Comparison of ENCODE assay signal across 8 mouse cellular contexts in genomic region chr14:45551121-45551768, GRCm38 (mm10). TPM values are rescaled to one million over a fixed set of nuclear protein-coding genes. Genes with fewer than 3 reads are reported as not detected.
DNase-seq lines count a peak whose midpoint lies in the region; ATAC-seq and TF ChIP-seq lines count a peak whose summit lies in the region.

No protein-coding gene starts in this region.

- intact Hi-C loops in heart, adult 2 months (cut with DNase I): loop anchor here (5.0 kb wide), 1 partner anchor 106 kb away; the partner anchor contains the start of gene Ddhd1
- intact Hi-C loops in heart, postnatal 25 days (cut with DNase I): no loop called here

- TF ChIP-seq EP300 in heart, adult 2 months (IDR thresholded peaks at IDR 0.05; ENCODE audit: insufficient read depth, low read depth, low read length): no peak
- TF ChIP-seq EP300 in liver, embryonic 14.5 days (IDR thresholded peaks at IDR 0.05; ENCODE audit: low read depth): no peak

- no peak overlapping the region for H3K4me2 ChIP-seq in forebrain, postnatal 0 days (ENCODE audit: low read depth)
- no peak overlapping the region for H3K4me2 ChIP-seq in liver, embryonic 14.5 days (ENCODE audit: low read depth)

- ATAC-seq in forebrain, postnatal 0 days: peak; percentile 78
- ATAC-seq in liver, embryonic 14.5 days (ENCODE audit: insufficient read depth): no peak

- WGBS in heart, adult 2 months: 69% methylated on average over 17 of the region's 17 CpGs
- 60% methylated on average over 17 of the region's 17 CpGs for WGBS in forebrain, postnatal 0 days
- WGBS in liver, embryonic 14.5 days (ENCODE audit: insufficient replicate concordance): 48% methylated on average over 17 of the region's 17 CpGs

- H3K4me3 ChIP-seq in heart, adult 2 months: no peak overlapping the region
- no peak overlapping the region for H3K4me3 ChIP-seq in brown adipose tissue, adult 24 weeks (ENCODE audit: insufficient read depth, low read depth, low read length)
- H3K4me3 ChIP-seq in forebrain, postnatal 0 days (ENCODE audit: low read depth, low read length): no peak overlapping the region
- no peak overlapping the region for H3K4me3 ChIP-seq in liver, embryonic 14.5 days (ENCODE audit: insufficient read depth in 1 of 2, low read depth in 2 of 2, low read length in 2 of 2)

- H3K36me3 ChIP-seq in heart, adult 2 months (ENCODE audit: control insufficient read depth, insufficient read depth, low read length): no peaks in the 10 kb centered on the region
- H3K36me3 ChIP-seq in forebrain, postnatal 0 days (ENCODE audit: insufficient read depth): no peaks in the 10 kb centered on the region
- H3K36me3 ChIP-seq in liver, embryonic 14.5 days (replicated peaks; ENCODE audit: control insufficient read depth, insufficient read depth, low read depth): no peaks in the 10 kb centered on the region

- H3K79me2 ChIP-seq in heart, adult 2 months (replicated peaks; ENCODE audit: control insufficient read depth, insufficient read depth, low read length): no peaks in the 10 kb centered on the region

- peak; percentile 63 for TF ChIP-seq CTCF in heart, adult 2 months (IDR thresholded peaks at IDR 0.05)
- TF ChIP-seq CTCF in forebrain, postnatal 0 days (IDR thresholded peaks at IDR 0.05; ENCODE audit: low read depth): peak; percentile 65
- peak; percentile 81 for TF ChIP-seq CTCF in liver, embryonic 14.5 days (IDR thresholded peaks at IDR 0.05; ENCODE audit: low read depth)

- no peak for TF ChIP-seq POLR2A in heart, adult 2 months (IDR thresholded peaks at IDR 0.05; ENCODE audit: insufficient read depth, low read depth, low read length)

- no peaks in the 10 kb centered on the region for H3K9me3 ChIP-seq in forebrain, postnatal 0 days (ENCODE audit: low read length)
- H3K9me3 ChIP-seq in liver, embryonic 14.5 days (ENCODE audit: control insufficient read depth, low read length): no peaks in the 10 kb centered on the region

- no peaks in the 10 kb centered on the region for H3K27me3 ChIP-seq in heart, adult 2 months (ENCODE audit: control insufficient read depth, insufficient read depth, low read length)
- no peaks in the 10 kb centered on the region for H3K27me3 ChIP-seq in forebrain, postnatal 0 days (ENCODE audit: insufficient read depth, low read length)
- H3K27me3 ChIP-seq in liver, embryonic 14.5 days (ENCODE audit: control insufficient read depth, insufficient read depth, low read length): no peaks in the 10 kb centered on the region

- peak overlapping the region; percentile 7; the same call in 1 of the 2 replicates for H3K27ac ChIP-seq in heart, adult 2 months
- H3K27ac ChIP-seq in brown adipose tissue, adult 24 weeks (replicated peaks; ENCODE audit: low read depth, low read length): peak overlapping the region; percentile 58
- no peak overlapping the region for H3K27ac ChIP-seq in forebrain, postnatal 0 days (ENCODE audit: low read depth, low read length)
- no peak overlapping the region for H3K27ac ChIP-seq in liver, embryonic 14.5 days

- H3K4me1 ChIP-seq in heart, adult 2 months (ENCODE audit: control insufficient read depth, insufficient read depth, low read length): peaks cover 7% of the 10 kb centered on the region
- H3K4me1 ChIP-seq in brown adipose tissue, adult 24 weeks (ENCODE audit: control insufficient read depth, insufficient read depth, insufficient read length, low read length): peaks cover 11% of the 10 kb centered on the region
- H3K4me1 ChIP-seq in forebrain, postnatal 0 days (ENCODE audit: insufficient read depth): no peaks in the 10 kb centered on the region
- H3K4me1 ChIP-seq in liver, embryonic 14.5 days (replicated peaks; ENCODE audit: control insufficient read depth in 2 of 2, insufficient read depth in 2 of 2, low read length in 1 of 2): peaks cover 0 to 2% of the 10 kb centered on the region in 2 experiments; a peak in 1 of 4 replicates

- no peak for DNase-seq in heart, adult 2 months
- no peak for DNase-seq in heart, postnatal 25 days (ENCODE audit: low spot score)
- peak; percentile 55 for DNase-seq in A20 (ENCODE audit: low read depth, low spot score)
- peak; percentile 63 for DNase-seq in forebrain, postnatal 0 days
- DNase-seq in liver, embryonic 14.5 days (ENCODE audit: low read depth in 3 of 3, low spot score in 3 of 3): no peak
- DNase-seq in testis, postnatal 10 days (ENCODE audit: low spot score): peak; percentile 57
- DNase-seq in urinary bladder, adult 18-20 months (ENCODE audit: low spot score in 2 of 2): no peak

- no peak overlapping the region for H3K9ac ChIP-seq in heart, adult 2 months (ENCODE audit: low read depth, low read length)
- H3K9ac ChIP-seq in forebrain, postnatal 0 days: no peak overlapping the region
- H3K9ac ChIP-seq in liver, embryonic 14.5 days (replicated peaks): no peak overlapping the region

RNA-seq across cellular contexts. Expression of gene Fermt2, which starts 21.3 kb away (rescaled TPM):
- total RNA-seq in heart, adult 2 months (2021): 100 to 1,000 TPM; 230 to 250 TPM
- polyA plus RNA-seq in heart, adult 2 months (2012; rRNA removed): 80.7 and 175 TPM in 2 replicates
- total RNA-seq in heart, postnatal 25 days (2021): 100 to 1,000 TPM; 253 to 256 TPM
- 69.7 and 110 TPM in 2 replicates for polyA plus RNA-seq in brown adipose tissue, adult 24 weeks (2012; ENCODE audit: insufficient read depth, insufficient read length, missing spikeins)
- total RNA-seq in forebrain, postnatal 0 days (2014; rRNA removed): 29.5 and 36.2 TPM in 2 replicates
- 59.4 and 61.5 TPM in 2 replicates for polyA plus RNA-seq in forebrain, postnatal 0 days (2015; fragmentation: Nextera tagmentation; extraction: Ambion mirVana)
- 10.1 and 13.6 TPM in 2 replicates for polyA plus RNA-seq in liver, embryonic 14.5 days (2012; rRNA removed)
- polyA plus RNA-seq in liver, embryonic 14.5 days (2014; fragmentation: Nextera tagmentation; extraction: Ambion mirVana): 23.8 and 25.5 TPM in 2 replicates

Comparison
In these comparisons a context has a peak if more than half of its experiments do, and no peak if none do; other contexts are left out.
1. DNase-seq: peak in A20 (single experiment), forebrain, postnatal 0 days (single experiment) and testis, postnatal 10 days (single experiment); none in heart, adult 2 months (0 of 2), heart, postnatal 25 days (single experiment), liver, embryonic 14.5 days (0 of 3) and urinary bladder, adult 18-20 months (0 of 2).
2. H3K27ac ChIP-seq: peak in heart, adult 2 months (single experiment) and brown adipose tissue, adult 24 weeks (single experiment); none in forebrain, postnatal 0 days (single experiment) and liver, embryonic 14.5 days (single experiment).
3. Peak in every context shown above with its lines, with median percentiles within 50 percentile points of each other: CTCF ChIP-seq.